Mouse (Mus musculus): ENCODE data around the gene Mgea5. TPM values are rescaled to one million over a fixed set of nuclear protein-coding genes. Genes with fewer than 3 reads are reported as not detected.
"Not testable (repeated sequence)": the region's sequence is repeated elsewhere in the genome, so short reads cannot be mapped to it uniquely, and the experiment has no call there.

Gene Mgea5
- 10 to 100 TPM; 74.5 to 76.1 TPM for total RNA-seq (2021)

- intact Hi-C loops (cut with DNase I) = no loop called here
- DNase-seq = peak; percentile 94 to 98
Observed at GRCm38 (mm10) chr19:45783181-45783932, at the start of gene Mgea5. TSS of gene Mgea5 (minus strand) at chr19:45783837.

- intact Hi-C loops (cut with DNase I) = no loop called here
Observed at GRCm38 (mm10) chr19:45830679-45831078, 47.0 kb upstream of the Mgea5 start.

DNA sequence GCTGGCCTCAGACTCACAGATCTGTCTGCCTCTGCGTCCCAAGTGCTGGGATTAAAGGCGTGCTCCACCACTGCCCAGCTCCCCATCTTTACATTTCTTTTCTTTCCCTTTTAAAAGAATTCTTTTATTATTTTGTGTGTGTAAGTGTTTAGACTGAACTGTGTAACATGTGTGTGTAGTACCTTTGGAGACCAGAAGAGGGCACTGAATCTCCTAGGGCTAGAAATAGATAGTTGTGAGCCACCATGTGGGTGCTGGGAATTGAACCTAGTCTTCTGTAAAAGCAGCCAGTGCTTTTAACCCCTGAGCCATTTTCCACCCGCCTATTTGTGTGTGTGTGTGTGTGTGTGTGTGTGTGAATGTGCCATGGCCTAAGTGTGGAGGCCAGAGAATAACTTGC lies 44.1 kb upstream of the Mgea5 start:
- intact Hi-C loops (cut with DNase I) = no loop called here
- no peak for DNase-seq

More at GRCm38 (mm10) chr19:45830679-45831078, 47.0 kb upstream of the Mgea5 start:
- DNase-seq = no peak

DNA sequence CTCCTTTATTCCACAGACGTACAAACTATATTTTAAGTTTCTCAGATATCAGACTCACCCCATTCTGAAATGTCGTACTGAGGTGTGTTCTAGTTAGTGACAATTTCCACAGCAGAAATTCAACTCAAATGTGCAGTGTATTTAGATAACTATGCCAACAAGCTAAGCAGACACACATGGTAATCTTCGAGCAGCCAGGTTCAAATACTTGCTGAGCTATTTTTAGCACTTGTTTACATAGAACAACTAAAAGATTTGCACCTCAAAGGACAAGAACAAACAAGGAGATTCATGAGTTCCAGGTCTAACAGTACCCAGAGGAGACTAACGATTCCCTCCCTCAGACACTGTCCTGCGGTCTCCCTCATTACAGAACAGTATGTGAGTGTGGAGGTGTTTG lies 43.5 kb upstream of the Mgea5 start:
- intact Hi-C loops (cut with DNase I) = no loop called here
- DNase-seq = no peak

GRCm38 (mm10) chr19:45826146-45826545 lies 42.5 kb upstream of the Mgea5 start:
- DNase-seq = no peak
- intact Hi-C loops (cut with DNase I) = no loop called here

DNA sequence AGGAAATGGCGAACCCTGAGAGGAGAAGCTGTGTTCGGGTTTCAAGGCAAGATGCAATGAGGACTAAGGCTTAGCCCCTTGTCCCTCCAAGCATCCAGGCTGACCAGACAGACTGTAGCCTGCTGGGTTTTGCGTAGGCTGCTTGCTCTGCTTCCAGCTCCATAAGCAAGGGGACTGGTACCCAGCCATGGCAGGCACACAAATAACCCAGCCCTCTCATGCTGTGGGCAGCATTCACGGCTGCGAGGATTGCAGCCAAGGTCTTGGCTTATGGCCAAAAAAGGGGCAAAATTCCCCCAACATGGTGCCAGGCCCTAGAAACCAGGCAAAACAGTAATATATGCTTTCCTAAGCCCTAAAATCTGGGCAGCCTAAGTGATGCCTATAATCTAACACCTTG lies 38.2 kb upstream of the Mgea5 start:
- intact Hi-C loops (cut with DNase I) = no loop called here
- no peak for DNase-seq

- DNase-seq = no peak
- intact Hi-C loops (cut with DNase I) = no loop called here
Observed at GRCm38 (mm10) chr19:45817816-45818490, 34.3 kb upstream of the Mgea5 start.

DNA sequence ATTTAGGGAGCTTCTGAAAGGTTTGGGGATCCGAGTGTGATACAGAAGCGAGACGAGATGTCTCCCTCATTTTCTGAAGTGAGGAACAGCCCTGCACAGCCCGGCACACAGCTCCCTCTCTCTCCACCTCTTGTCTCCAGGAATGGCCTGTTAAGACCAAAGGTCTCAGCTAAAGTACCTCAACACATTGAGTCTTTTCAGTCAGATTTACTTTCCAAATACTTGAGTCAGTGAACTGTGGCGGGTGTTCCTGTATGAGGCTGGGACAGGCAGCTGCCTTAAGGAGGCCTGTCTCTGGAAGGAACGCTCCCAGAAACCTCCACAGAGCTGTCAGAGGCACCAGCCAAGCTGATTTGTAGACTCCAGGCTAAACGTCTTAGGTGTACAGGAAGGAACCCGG lies 33.1 kb upstream of the Mgea5 start:
- no peak for DNase-seq
- intact Hi-C loops (cut with DNase I) = no loop called here

- peak; percentile 41 to 49 for DNase-seq
- intact Hi-C loops (cut with DNase I) = no loop called here
Observed at GRCm38 (mm10) chr19:45815831-45816405, 32.3 kb upstream of the Mgea5 start, which contains the start of gene Kcnip2. TSS of gene Kcnip2 (minus strand) at chr19:45816061.

- intact Hi-C loops (cut with DNase I) = no loop called here
- DNase-seq = no peak
Observed at GRCm38 (mm10) chr19:45815170-45815569, 31.5 kb upstream of the Mgea5 start.

DNA sequence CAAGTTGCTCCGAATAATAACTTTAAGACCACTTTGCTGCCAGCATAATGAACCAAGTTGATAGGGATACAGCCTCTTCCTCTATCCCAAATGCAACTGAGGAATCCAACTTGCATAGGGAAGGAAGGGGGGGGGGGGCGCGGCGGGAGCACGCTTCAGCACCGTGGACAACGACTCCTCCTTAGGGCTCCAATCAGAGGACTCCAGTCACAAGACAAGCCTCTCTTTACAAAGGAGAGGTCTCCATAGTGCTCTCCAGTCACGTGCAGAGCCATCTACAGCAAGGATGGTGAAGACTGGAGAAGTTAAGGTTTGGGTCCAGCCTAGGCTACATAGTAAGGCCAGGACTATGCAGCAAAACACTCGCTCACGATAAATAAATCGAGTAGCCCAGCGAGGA lies 30.2 kb upstream of the Mgea5 start:
- DNase-seq = no peak

DNA sequence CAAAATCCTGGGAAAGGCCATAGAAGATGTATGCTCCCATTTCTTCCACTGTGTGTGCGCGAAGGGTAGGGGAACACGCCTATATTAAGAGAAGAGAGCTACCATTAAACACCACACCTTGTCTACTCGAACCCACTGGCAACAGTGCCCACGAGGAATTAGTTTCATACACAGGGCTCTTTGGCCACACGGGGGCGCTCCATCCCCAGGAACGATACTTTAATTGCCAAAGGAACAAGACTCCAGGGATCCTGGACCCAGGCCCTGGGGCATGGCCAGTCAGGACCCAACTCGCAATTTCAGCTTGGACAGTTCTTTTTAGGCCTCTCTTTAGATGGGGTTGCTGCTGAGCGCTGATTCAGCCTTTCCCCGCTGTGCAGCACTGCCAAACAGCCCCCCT lies 29.6 kb upstream of the Mgea5 start:
- peak; percentile 82 to 88 for DNase-seq

More for the DNA sequence above, 30.2 kb upstream of the Mgea5 start:
- intact Hi-C loops (cut with DNase I) = loop anchor here (2.0 to 5.0 kb wide), 3 partner anchors 98 to 201 kb away; no protein-coding TSS in a partner anchor

DNA sequence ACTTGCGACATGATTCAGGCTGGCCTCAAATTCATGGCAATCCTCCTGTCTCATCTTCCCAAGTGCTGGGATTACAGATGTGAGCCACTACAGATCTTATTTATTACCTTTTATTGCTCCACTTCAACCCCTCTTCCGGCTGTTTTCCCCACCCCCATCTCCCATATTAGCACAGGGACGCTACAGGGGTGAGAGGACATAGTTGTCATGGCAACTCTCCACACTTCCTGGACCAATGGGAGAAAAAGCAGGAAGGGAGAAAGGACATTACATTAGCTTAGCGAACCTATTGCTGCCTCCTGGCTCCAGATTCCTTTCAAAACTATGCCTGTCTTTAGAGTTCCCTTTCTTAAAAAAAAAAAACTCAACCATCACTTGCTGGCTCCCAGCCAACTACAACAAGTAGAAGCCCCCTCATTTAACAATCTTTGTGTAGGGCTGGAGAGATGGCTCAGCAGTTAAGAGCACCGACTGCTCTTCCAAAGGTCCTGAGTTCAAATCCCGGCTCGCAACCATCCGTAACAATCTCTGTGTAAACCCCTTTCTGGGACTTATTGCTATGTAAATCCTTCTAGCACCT lies 29.1 kb upstream of the Mgea5 start:
- no peak for DNase-seq
- intact Hi-C loops (cut with DNase I) = loop anchor here (2.0 to 5.0 kb wide), 3 partner anchors 100 to 202 kb away; no protein-coding TSS in a partner anchor

More for the DNA sequence above, 29.6 kb upstream of the Mgea5 start:
- intact Hi-C loops (cut with DNase I) = loop anchor here (2.0 to 5.0 kb wide), 3 partner anchors 99 to 202 kb away; no protein-coding TSS in a partner anchor

- DNase-seq = peak in 1 of 2 experiments; percentile 36
- intact Hi-C loops (cut with DNase I) = loop anchor here (2.0 to 5.0 kb wide), 3 partner anchors 100 to 203 kb away; no protein-coding TSS in a partner anchor
Observed at GRCm38 (mm10) chr19:45812115-45812514, 28.5 kb upstream of the Mgea5 start.

DNA sequence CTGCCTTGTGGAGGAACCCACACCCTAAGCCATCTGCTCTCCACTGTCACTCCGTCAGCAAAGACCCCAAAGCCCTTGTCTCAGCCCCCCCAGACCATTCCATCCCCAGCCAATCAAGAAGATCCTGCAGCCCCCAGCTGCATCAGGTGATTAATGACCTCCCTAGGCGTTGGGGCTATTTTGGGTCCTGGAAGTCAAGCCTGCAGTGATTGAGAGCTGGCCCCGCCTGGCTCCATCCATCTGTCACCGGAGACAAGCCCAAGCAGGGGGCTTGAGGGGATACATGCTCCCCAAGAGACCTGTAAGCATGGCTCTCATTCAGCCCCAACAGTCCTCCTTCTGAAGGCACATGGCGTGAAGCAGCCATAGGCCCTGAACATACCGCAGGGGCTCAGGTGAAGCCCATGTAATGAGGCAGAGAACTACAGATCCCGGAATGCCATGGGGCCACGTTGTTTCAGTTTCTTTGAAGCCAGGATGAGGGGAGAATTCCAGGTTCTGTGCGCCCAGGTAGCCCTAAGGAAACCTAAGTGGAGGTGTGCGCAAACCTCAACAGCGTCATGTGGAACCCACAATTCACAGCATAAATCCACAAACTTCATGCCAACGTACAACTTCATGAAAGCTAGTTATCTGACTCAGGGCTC lies 27.5 kb upstream of the Mgea5 start:
- DNase-seq = no peak
- intact Hi-C loops (cut with DNase I) = loop anchor here (5.0 kb wide), 1 partner anchor 101 kb away; no protein-coding TSS in a partner anchor

GRCm38 (mm10) chr19:45807732-45808131 lies 24.1 kb upstream of the Mgea5 start:
- intact Hi-C loops (cut with DNase I) = no loop called here
- no peak for DNase-seq

DNA sequence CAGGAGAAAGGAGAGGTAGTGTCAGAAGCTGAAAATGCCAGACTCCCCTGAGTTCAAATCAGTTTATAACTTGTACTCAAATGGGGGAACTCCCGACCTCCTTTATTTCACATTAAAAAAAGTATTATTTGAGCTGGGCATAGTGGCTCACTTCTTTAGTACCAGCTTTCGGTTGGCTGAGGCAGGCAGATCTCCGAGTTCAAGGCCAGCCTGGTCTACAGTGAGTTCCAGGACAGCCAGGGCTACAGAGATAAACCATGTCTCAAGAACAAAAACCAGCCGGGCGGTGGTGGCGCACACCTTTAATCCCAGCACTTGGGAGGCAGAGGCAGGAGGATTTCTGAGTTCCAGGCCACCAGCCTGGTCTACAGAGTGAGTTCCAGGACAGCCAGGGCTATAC lies 22.2 kb upstream of the Mgea5 start:
- intact Hi-C loops (cut with DNase I) = loop anchor here (2.0 kb wide), 2 partner anchors 147 to 209 kb away; no protein-coding TSS in a partner anchor
- not testable (repeated sequence) for DNase-seq

DNA sequence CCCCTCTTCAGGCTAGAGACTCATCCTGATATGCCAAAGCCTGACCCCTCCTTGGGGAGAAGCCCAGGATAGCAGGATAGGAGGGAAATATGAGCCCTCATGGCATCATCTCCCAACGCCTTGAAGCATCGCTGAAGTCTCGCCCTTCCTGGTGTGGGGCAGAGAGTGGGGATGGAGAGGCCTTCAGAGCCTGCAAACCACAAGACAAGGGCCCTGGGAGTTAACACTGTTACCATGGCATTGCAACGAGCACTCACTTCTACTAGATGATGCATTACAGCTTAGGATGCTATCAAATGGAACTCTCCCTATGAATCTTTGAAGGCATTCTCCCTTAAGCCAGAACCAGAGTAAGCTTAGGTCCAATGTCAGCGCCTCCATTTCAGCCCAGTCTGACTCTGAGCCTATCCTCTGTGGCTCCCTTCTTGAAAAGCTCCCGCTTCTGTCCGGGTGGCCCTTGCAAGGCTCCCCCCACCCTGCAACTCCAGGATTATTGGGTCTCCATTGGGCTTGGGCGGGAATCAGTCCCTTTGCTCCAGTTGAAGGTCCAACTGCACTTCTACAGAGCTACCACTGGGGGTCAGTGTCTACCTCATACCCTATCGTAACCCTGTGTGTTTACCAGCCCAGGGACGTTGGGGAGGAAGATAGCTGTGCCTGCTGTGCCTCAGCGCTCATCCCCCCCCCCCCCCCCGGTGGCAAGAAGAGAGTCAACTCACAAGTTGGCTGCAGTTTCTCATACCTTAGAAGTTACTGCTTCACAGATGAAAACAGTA lies 21.1 kb upstream of the Mgea5 start:
- DNase-seq = no peak
- intact Hi-C loops (cut with DNase I) = loop anchor here (2.0 kb wide), 2 partner anchors 148 to 210 kb away; no protein-coding TSS in a partner anchor

GRCm38 (mm10) chr19:45803408-45803807 lies 19.8 kb upstream of the Mgea5 start:
- DNase-seq = no peak
- intact Hi-C loops (cut with DNase I) = no loop called here

Data from heart, postnatal 36 days (tissue).